Mouse (Mus musculus) spleen, adult 2 months (tissue): ENCODE measurements around the gene B4galt1.

Source experiments
- CTCF ChIP-seq: fragments of 200-500 bp; IDR thresholded peaks from 2 replicates; pipeline ENCODE4 v1.5.1; 2011; ENCODE audit warnings: mild to moderate bottlenecking, inconsistent platforms; ENCODE audit not compliant: insufficient read depth, insufficient read length, insufficient replicate concordance; ENCODE audit errors: extremely low read depth
- POLR2A ChIP-seq: fragments of 200-500 bp; IDR thresholded peaks from 2 replicates; pipeline ENCODE4 v1.6.1; 2011; ENCODE audit warnings: low read depth, low read length, inconsistent platforms

GRCm38 (mm10) chr4:40815120-40815519 is 38.7 kb downstream of the B4galt1 start:
- TF ChIP-seq POLR2A (no peak), CTCF (no peak)
